Mouse (Mus musculus) liver, adult 2 months (tissue): Measurements from ENCODE around the gene Marveld3.

ENCODE experiments used
- CTCF ChIP-seq: fragments of 200-500 bp; IDR thresholded peaks from 2 replicates; pipeline ENCODE4 v1.5.1; 2011; ENCODE audit warnings: low read depth, low read length, control low read depth
- POLR2A ChIP-seq: fragments of 200-500 bp; IDR thresholded peaks from 2 replicates; pipeline ENCODE4 v1.6.1; 2011; ENCODE audit warnings: low read length, control low read depth; ENCODE audit not compliant: insufficient read depth; ENCODE audit errors: extremely low read depth

GRCm38 (mm10) chr8:109952171-109952570, 9.8 kb downstream of the Marveld3 start:
- TF ChIP-seq CTCF (no peak), POLR2A (no peak)
